Mouse (Mus musculus) central nervous system, embryonic 11.5 days (tissue): ENCODE data around the gene Olfr98. TPM values are rescaled to one million over a fixed set of nuclear protein-coding genes. Genes with fewer than 3 reads are reported as not detected.

Experiments used
- polyA plus RNA-seq: library from polyadenylated mRNA; depleted of rRNA; stranded (reverse); fragments of >200 nt; gene quantifications from 2 replicates; pipeline ENCODE4 v1.2.3, GENCODE M21; 2012; rRNA removed

Olfr98 gene
- not detected in 2 replicates for polyA plus RNA-seq

DNA sequence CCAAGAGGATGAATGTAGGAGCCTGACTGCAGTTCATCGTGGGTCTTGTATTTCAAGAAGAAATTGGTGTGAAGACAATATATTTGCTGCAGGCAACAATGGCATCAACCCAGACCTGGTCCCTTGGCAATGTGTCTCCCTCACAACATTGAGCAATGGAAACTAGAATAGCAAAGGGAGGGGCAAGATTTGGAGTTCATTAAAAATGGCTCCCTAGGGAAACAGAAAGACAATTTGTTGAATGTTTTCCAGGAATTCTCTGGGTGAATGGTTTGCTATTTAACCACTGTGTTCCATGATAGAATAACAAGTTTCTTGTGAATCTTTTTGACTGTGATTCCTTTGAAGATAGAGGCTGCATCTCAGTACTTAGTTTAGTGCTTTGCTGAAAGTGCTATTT lies at the start of gene Olfr98:
Gene Olfr98, minus strand, starts transcription at position 124 of the 400 bp plus-strand sequence.

DNA sequence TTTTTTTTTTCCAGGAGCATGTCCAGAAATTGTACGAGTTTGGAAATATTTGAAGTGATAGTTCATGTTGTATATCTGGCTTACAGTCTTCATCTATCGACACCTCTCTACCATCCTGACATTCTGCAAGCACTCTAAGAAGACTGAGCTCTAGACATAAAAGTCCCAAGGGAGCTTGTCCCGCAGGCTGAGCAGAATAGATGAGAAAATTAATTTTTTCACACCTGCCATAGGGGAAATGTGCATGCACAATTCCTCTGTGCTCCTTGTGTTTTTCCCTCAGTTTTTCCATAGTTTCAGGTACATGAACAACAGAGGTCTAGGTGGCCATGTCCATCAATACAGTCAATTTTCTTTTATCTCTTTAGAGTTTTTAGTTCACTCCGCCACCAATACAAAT lies 40.7 kb upstream of the Olfr98 start, which contains the start of gene Olfr101:
Gene Olfr101, minus strand, starts transcription at position 101 of the 400 bp plus-strand sequence.

DNA sequence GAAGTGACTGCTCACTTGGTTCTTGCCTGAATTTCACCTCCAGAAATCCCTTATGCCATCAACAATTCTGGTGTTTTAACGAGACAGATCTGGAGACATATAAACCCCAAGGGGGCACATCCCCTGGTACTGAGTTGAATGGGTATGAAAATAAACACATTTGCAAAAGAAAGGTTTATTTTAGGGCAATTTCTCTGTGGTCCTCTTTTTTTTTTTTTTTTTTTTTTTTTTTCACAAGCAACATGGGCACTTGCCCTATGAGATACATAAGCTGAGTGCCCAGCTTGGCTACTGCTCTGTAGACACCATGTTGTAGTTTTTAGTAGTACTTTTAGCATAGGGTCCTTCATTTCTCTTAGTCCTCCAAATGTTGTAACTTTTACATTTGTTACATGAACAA lies 19.8 kb upstream of the Olfr98 start, which contains the start of gene Olfr99:
Gene Olfr99, minus strand, starts transcription at position 101 of the 400 bp plus-strand sequence.

DNA sequence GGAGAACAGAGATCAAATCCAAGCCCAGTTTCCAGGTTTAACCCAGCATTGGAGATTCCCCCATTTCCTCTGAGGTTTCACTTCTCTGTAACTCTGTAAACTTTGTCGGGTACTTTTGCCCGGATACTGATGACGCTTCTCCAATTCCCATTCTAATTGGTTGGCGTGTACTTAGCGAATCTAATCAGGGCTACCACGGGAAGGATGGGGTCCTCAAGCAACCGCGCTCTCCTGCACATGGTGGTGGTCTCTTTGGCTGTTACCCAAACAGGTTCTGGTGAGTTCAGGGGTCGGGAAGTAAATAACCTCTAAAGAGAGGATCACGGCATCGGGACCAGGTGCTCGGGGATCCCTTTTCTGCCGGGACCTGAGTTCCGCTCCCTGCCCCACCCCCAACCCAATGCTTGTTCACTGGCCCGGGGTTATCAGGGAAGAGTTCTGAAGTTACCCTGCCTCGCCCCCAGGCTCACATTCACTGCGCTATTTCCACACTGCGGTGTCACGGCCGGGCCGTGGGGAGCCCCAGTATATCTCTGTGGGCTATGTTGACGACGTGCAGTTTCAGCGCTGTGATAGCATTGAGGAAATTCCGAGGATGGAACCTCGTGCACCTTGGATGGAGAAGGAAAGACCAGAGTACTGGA lies 6.6 kb upstream of the Olfr98 start, which contains the start of gene H2-M3:
Gene H2-M3, plus strand, starts transcription at position 163 of the 644 bp plus-strand sequence.

DNA sequence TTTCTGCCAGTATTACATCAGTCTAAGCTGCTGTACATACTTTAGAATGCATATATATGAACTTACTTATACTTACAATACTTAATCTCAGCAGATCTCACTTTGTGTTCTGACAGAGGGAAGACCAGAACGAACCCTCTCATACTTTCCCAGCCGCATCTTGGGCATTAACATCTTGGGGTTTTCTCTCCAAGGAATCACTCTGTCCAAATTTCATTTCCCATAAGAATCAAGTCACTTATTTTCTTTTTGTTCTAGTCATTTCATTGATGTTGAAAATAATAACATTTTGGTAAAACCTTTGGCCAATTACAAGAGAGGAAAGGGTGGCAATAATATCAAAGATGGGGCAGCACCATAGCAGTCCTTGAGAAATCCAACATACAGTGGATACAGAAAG lies 26.3 kb downstream of the Olfr98 start, which contains the start of gene Olfr97:
Gene Olfr97, minus strand, starts transcription at position 101 of the 400 bp plus-strand sequence.

DNA sequence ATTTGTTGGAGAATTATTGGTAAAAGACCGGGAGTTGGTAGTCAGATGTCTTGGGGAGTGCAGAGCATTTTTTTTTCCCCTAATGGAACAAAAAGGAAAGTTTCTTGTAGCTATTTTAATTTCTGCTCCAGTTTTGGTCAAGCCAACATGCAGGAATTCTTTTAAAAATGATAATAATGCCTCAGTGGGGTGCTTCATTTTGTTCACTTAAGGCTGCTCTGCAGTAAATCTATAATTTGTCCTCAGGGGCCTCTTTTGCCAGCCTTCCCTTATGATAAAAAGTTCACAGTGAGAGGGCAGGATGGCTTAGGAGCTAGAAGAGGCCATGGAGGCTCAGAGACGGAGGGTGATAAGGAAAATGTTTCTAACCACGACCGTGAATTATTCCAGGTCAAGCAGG lies 43.7 kb downstream of the Olfr98 start, which contains the start of gene Olfr96:
Gene Olfr96, plus strand, starts transcription at position 301 of the 400 bp plus-strand sequence.

DNA sequence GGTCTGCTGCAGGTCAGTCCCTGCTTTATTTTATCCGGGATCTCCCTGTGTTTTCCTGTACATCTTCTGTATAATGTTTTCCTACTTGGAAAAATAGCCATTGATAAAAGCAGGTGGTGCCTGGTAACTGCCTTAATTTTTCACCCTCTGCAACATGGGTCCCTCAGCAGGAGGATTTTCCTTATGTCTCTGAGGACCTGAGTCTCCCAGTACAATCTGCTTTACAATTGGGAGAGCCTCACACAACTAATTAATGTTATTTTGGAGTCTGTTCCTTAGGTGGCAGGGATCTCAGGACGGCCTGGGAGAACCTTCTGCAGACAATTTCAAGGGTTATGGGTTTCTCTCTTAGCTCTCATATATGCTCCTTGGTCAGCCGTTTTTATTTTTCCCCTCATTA lies 50.5 kb downstream of the Olfr98 start, which contains the start of gene Olfr95:
Gene Olfr95, minus strand, starts transcription at position 101 of the 400 bp plus-strand sequence.

Other genes with a start within 250 kb of the Olfr98 start
- gene Mog, start 240.4 kb downstream of the Olfr98 start, polyA plus RNA-seq = not detected in 2 replicates
- 73.5 and 100.0 TPM in 2 replicates for gene Gabbr1, start 217.8 kb downstream of the Olfr98 start, polyA plus RNA-seq
- gene Olfr90, start 175.2 kb downstream of the Olfr98 start, polyA plus RNA-seq = not detected in 2 replicates
- not detected in 2 replicates for gene Olfr91, start 165.5 kb downstream of the Olfr98 start, polyA plus RNA-seq
- not detected in 2 replicates for gene Olfr92, start 143.7 kb downstream of the Olfr98 start, polyA plus RNA-seq
- not detected in 2 replicates for gene Olfr93, start 102.3 kb downstream of the Olfr98 start, polyA plus RNA-seq
- not detected in 2 replicates for gene Ubd, start 69.9 kb downstream of the Olfr98 start, polyA plus RNA-seq
- not detected in 2 replicates for gene Olfr94, start 62.8 kb downstream of the Olfr98 start, polyA plus RNA-seq
- not detected in 2 replicates for gene Olfr95, start 50.6 kb downstream of the Olfr98 start, polyA plus RNA-seq
- not detected in 2 replicates for gene Olfr96, start 43.6 kb downstream of the Olfr98 start, polyA plus RNA-seq
- gene Olfr97, start 26.4 kb downstream of the Olfr98 start, polyA plus RNA-seq = not detected in 2 replicates
- 0.97 and 1.1 TPM in 2 replicates for gene H2-M3, start 6.5 kb upstream of the Olfr98 start, polyA plus RNA-seq
- gene Olfr99, start 19.7 kb upstream of the Olfr98 start, polyA plus RNA-seq = not detected in 2 replicates
- not detected in 2 replicates for gene Olfr101, start 40.6 kb upstream of the Olfr98 start, polyA plus RNA-seq
- not detected in 2 replicates for gene Olfr102, start 53.3 kb upstream of the Olfr98 start, polyA plus RNA-seq
- not detected in 2 replicates for gene Olfr103, start 75.9 kb upstream of the Olfr98 start, polyA plus RNA-seq
- not detected in 2 replicates for gene Olfr104-ps, start 95.8 kb upstream of the Olfr98 start, polyA plus RNA-seq
- not detected in 2 replicates for gene Olfr105-ps, start 115.3 kb upstream of the Olfr98 start, polyA plus RNA-seq
- not detected in 2 replicates for gene Olfr106-ps, start 126.6 kb upstream of the Olfr98 start, polyA plus RNA-seq
- not detected in 2 replicates for gene Olfr107, start 135.5 kb upstream of the Olfr98 start, polyA plus RNA-seq
- not detected in 2 replicates for gene Olfr108, start 181.7 kb upstream of the Olfr98 start, polyA plus RNA-seq
- not detected in 2 replicates for gene Olfr109, start 195.2 kb upstream of the Olfr98 start, polyA plus RNA-seq
- gene H2-M2, start 219.8 kb upstream of the Olfr98 start, polyA plus RNA-seq = not detected in 2 replicates
- not detected in 2 replicates for gene Olfr110, start 228.7 kb upstream of the Olfr98 start, polyA plus RNA-seq
- gene Olfr111, start 244.3 kb upstream of the Olfr98 start, polyA plus RNA-seq = 0.04 and 0.10 TPM in 2 replicates